Comparison of ENCODE assay signal across 23 mouse cellular contexts in genomic region chr2:166165396-166165795, GRCm38 (mm10). TPM values are rescaled to one million over a fixed set of nuclear protein-coding genes. Genes with fewer than 3 reads are reported as not detected.
DNase-seq lines count a peak whose midpoint lies in the region; ATAC-seq lines count a peak whose summit lies in the region.
"Had no signal": no experiment of that assay in that cellular context is flagged by ENCODE, and none has a peak within 500 bp of the region (broad histone marks: within the 10 kb centered on the region; RNA-seq: fewer than 3 reads in every experiment).

No protein-coding gene starts in this region.

- ATAC-seq in midbrain, embryonic 14.5 days (ENCODE audit: low FRiP score, low TSS enrichment): no peak
- no peak for ATAC-seq in midbrain, embryonic 15.5 days (replicated peaks)
- ATAC-seq in embryonic facial prominence, embryonic 15.5 days (ENCODE audit: insufficient number of reproducible peaks, low FRiP score, low TSS enrichment, low read depth): no peak
- ATAC-seq: forebrain, embryonic 15.5 days; hindbrain, embryonic 16.5 days; liver, embryonic 12.5 days; liver, postnatal 0 days; midbrain, embryonic 13.5 days; Patski had no signal

- no peaks in the 10 kb centered on the region for H3K36me3 ChIP-seq in midbrain, embryonic 14.5 days (ENCODE audit: control insufficient read depth, insufficient read depth, low read length)
- H3K36me3 ChIP-seq in midbrain, embryonic 15.5 days (replicated peaks): no peaks in the 10 kb centered on the region
- no peaks in the 10 kb centered on the region for H3K36me3 ChIP-seq in embryonic facial prominence, embryonic 15.5 days
- H3K36me3 ChIP-seq: forebrain, embryonic 15.5 days; G1E; liver, embryonic 12.5 days; midbrain, embryonic 13.5 days had no signal

- no peaks in the 10 kb centered on the region for H3K4me1 ChIP-seq in midbrain, embryonic 14.5 days (ENCODE audit: control insufficient read depth, insufficient read depth, low read length)
- peaks cover 11% of the 10 kb centered on the region for H3K4me1 ChIP-seq in midbrain, embryonic 15.5 days
- peaks cover 51% of the 10 kb centered on the region for H3K4me1 ChIP-seq in embryonic facial prominence, embryonic 15.5 days
- H3K4me1 ChIP-seq: liver, embryonic 12.5 days had no signal

- H3K9me3 ChIP-seq in midbrain, embryonic 14.5 days (ENCODE audit: control insufficient read depth, low read length): no peaks in the 10 kb centered on the region
- no peaks in the 10 kb centered on the region for H3K9me3 ChIP-seq in midbrain, embryonic 15.5 days
- H3K9me3 ChIP-seq in embryonic facial prominence, embryonic 15.5 days (replicated peaks): no peaks in the 10 kb centered on the region
- H3K9me3 ChIP-seq: forebrain, embryonic 15.5 days; liver, embryonic 12.5 days; megakaryocyte, embryonic 14.5 days; midbrain, embryonic 13.5 days had no signal

- peak; percentile 21 for DNase-seq in midbrain, embryonic 14.5 days
- peak; percentile 61 for DNase-seq in brain, adult 2 months (ENCODE audit: low read depth, low spot score)
- DNase-seq in kidney, postnatal 10 days: no peak
- no peak for DNase-seq in left cerebral cortex, adult 11 months (ENCODE audit: low spot score)
- DNase-seq: adrenal gland, postnatal 10 days; cerebellum, adult 11-12 months; cerebellum, adult 9-11 months; embryo, embryonic 11 days; gastrocnemius, postnatal 14 days; heart, postnatal 14 days; kidney, adult 18-20 months; kidney, postnatal 4 days; liver, postnatal 0 days; lung, postnatal 4 days had no signal

- no peak overlapping the region for H3K27ac ChIP-seq in midbrain, embryonic 14.5 days (replicated peaks; ENCODE audit: low read depth, low read length)
- H3K27ac ChIP-seq in midbrain, embryonic 15.5 days: no peak overlapping the region
- peak overlapping the region; percentile 73; the same call in 1 of the 2 replicates for H3K27ac ChIP-seq in embryonic facial prominence, embryonic 15.5 days (replicated peaks)
- H3K27ac ChIP-seq: forebrain, embryonic 15.5 days; liver, embryonic 12.5 days; midbrain, embryonic 13.5 days had no signal

- H3K4me2 ChIP-seq in midbrain, embryonic 14.5 days (ENCODE audit: low read length): no peak overlapping the region
- no peak overlapping the region for H3K4me2 ChIP-seq in midbrain, embryonic 15.5 days
- no peak overlapping the region for H3K4me2 ChIP-seq in embryonic facial prominence, embryonic 15.5 days (replicated peaks)
- H3K4me2 ChIP-seq: forebrain, embryonic 15.5 days; liver, embryonic 12.5 days; midbrain, embryonic 13.5 days had no signal

- H3K27me3 ChIP-seq in midbrain, embryonic 14.5 days (ENCODE audit: control insufficient read depth, insufficient read depth, low read length): no peaks in the 10 kb centered on the region; the same call in 1 of the 2 replicates
- peaks cover 16% of the 10 kb centered on the region for H3K27me3 ChIP-seq in midbrain, embryonic 15.5 days (replicated peaks)
- H3K27me3 ChIP-seq in embryonic facial prominence, embryonic 15.5 days: no peaks in the 10 kb centered on the region
- H3K27me3 ChIP-seq: liver, embryonic 12.5 days; Patski had no signal

- WGBS in midbrain, embryonic 14.5 days: 45% methylated on average over 7 of the region's 7 CpGs
- 40% methylated on average over 7 of the region's 7 CpGs for WGBS in midbrain, embryonic 15.5 days
- 41% methylated on average over 7 of the region's 7 CpGs for WGBS in embryonic facial prominence, embryonic 15.5 days

- no peak overlapping the region for H3K4me3 ChIP-seq in midbrain, embryonic 14.5 days (replicated peaks; ENCODE audit: low read depth, low read length)
- H3K4me3 ChIP-seq in midbrain, embryonic 15.5 days: no peak overlapping the region
- no peak overlapping the region for H3K4me3 ChIP-seq in embryonic facial prominence, embryonic 15.5 days (replicated peaks)
- H3K4me3 ChIP-seq: forebrain, embryonic 15.5 days; liver, embryonic 12.5 days; megakaryocyte, embryonic 14.5 days; midbrain, embryonic 13.5 days had no signal

- H3K9ac ChIP-seq in midbrain, embryonic 14.5 days (replicated peaks; ENCODE audit: low read length): no peak overlapping the region
- H3K9ac ChIP-seq in midbrain, embryonic 15.5 days: no peak overlapping the region
- H3K9ac ChIP-seq in embryonic facial prominence, embryonic 15.5 days: no peak overlapping the region
- H3K9ac ChIP-seq: forebrain, embryonic 15.5 days; liver, embryonic 12.5 days; liver, postnatal 0 days; midbrain, embryonic 13.5 days had no signal

RNA-seq across cellular contexts. Expression of gene Sulf2, which starts 9.9 kb away (rescaled TPM):
- polyA plus RNA-seq in midbrain, embryonic 14.5 days (2014; fragmentation: Nextera tagmentation; extraction: Ambion mirVana): 90.9 and 93.8 TPM in 2 replicates
- 106 and 108 TPM in 2 replicates for polyA plus RNA-seq in midbrain, embryonic 15.5 days (2015; fragmentation: Nextera tagmentation; extraction: Ambion mirVana)
- 116 and 138 TPM in 2 replicates for polyA plus RNA-seq in embryonic facial prominence, embryonic 15.5 days (2015; fragmentation: Nextera tagmentation; extraction: Ambion mirVana)
- polyA plus RNA-seq: G1E had no signal

Comparison
In these comparisons a context has a peak if more than half of its experiments do, and no peak if none do; other contexts are left out.
1. DNase-seq: peak in midbrain, embryonic 14.5 days (single experiment) and brain, adult 2 months (single experiment); none in kidney, postnatal 10 days (single experiment) and left cerebral cortex, adult 11 months (single experiment).